Mouse (Mus musculus) brain, embryonic 14.5 days (tissue): ENCODE data around the gene Entpd3.

Experiments used
- CTCF ChIP-seq: fragments of 200-500 bp; IDR thresholded peaks from 2 replicates; pipeline ENCODE4 v1.5.1; 2012; ENCODE audit warnings: inconsistent platforms, mild to moderate bottlenecking, moderate library complexity, borderline replicate concordance; ENCODE audit not compliant: insufficient read depth, insufficient read length; ENCODE audit errors: extremely low read depth
- POLR2A ChIP-seq: fragments of 200-500 bp; IDR thresholded peaks from 2 replicates; pipeline ENCODE4 v1.6.1; 2012; ENCODE audit warnings: mild to moderate bottlenecking, inconsistent platforms, borderline replicate concordance; ENCODE audit not compliant: poor library complexity, insufficient read depth, insufficient read length, severe bottlenecking; ENCODE audit errors: extremely low read depth

- TF ChIP-seq CTCF (no peak), POLR2A (no peak)
Observed at GRCm38 (mm10) chr9:120583314-120583713, 43.7 kb downstream of the Entpd3 start.
